Mouse (Mus musculus) gastrocnemius, adult 2 months (tissue): ENCODE measurements around the gene Anpep. TPM values are rescaled to one million over a fixed set of nuclear protein-coding genes. Genes with fewer than 3 reads are reported as not detected.
A peak's percentile ranks its signal among the peaks of the same experiment; 100 is the strongest.

Experiments
- DNase-seq: peaks from one replicate; pipeline ENCODE4 v3.0.0; 2022
- H3K27ac ChIP-seq: fragments of 200-600 bp; 2 replicates; pipeline ENCODE4 v1.8.1; 2022; ENCODE audit warnings: mild to moderate bottlenecking
- H3K4me3 ChIP-seq: fragments of 200-600 bp; 2 replicates; pipeline ENCODE4 v1.8.1; 2022; ENCODE audit warnings: mild to moderate bottlenecking, moderate library complexity
- CTCF ChIP-seq: fragments of 200-600 bp; IDR thresholded peaks from 2 replicates; pipeline ENCODE4 v1.8.1; 2022; ENCODE audit warnings: antibody characterized with exemption, mild to moderate bottlenecking, moderate library complexity
- intact Hi-C: fragments of 180-260 bp; cut with DNase I; formaldehyde crosslinking; loops from one replicate; pipeline ENCODE4 v1.15.1; 2025
- long read RNA-seq, 2 experiments: library from polyadenylated mRNA; stranded (forward); transcript quantifications; one replicate each; pipeline ENCODE4 v2.0.0; 2021
- total RNA-seq, 2 experiments: library from RNA; stranded (reverse); gene quantifications; 2 replicates each; pipeline ENCODE4 v1.2.3; 2021

Anpep gene
- 1 to 10 TPM; 4.1 to 7.2 TPM for total RNA-seq
- long read RNA-seq, experiment 1, partial matches to known transcripts: 0 of 4 reads
- long read RNA-seq, experiment 1, other reads (novel, unspliced or antisense): 0 of 4 reads
- long read RNA-seq, experiment 2, partial matches to known transcripts: 0 of 2 reads
- long read RNA-seq, experiment 2, other reads (novel, unspliced or antisense): 0 of 2 reads

- DNase-seq: no peak
- Histone ChIP-seq H3K27ac (no peak within 1 kb of the TSS), H3K4me3 (no peak within 1 kb of the TSS)
- intact Hi-C loops: no loop called here
- no peak for TF ChIP-seq CTCF
Observed at GRCm38 (mm10) chr7:79860811-79861210, at the start of gene Anpep. Anpep (minus strand) TSS chr7:79861059.

GRCm38 (mm10) chr7:79907356-79907755, 46.5 kb upstream of the Anpep start:
- Histone ChIP-seq H3K4me3 (no peak overlapping the region), H3K27ac (peak overlapping the region; percentile 10; the same call in 1 of the 2 replicates)
- intact Hi-C loops: no loop called here
- no peak for TF ChIP-seq CTCF
- no peak for DNase-seq

- no peak for TF ChIP-seq CTCF
- DNase-seq: no peak
- intact Hi-C loops: no loop called here
- H3K4me3 ChIP-seq: no peak overlapping the region
- H3K27ac ChIP-seq: peak overlapping the region; percentile 16; the same call in 1 of the 2 replicates
Observed at GRCm38 (mm10) chr7:79906914-79907313, 46.1 kb upstream of the Anpep start.

GRCm38 (mm10) chr7:79905193-79905592, 44.3 kb upstream of the Anpep start:
- Histone ChIP-seq H3K4me3 (no peak overlapping the region), H3K27ac (no peak overlapping the region)
- TF ChIP-seq CTCF: no peak
- no peak for DNase-seq
- intact Hi-C loops: no loop called here

GRCm38 (mm10) chr7:79903160-79903792, 42.4 kb upstream of the Anpep start:
- no peak for TF ChIP-seq CTCF
- DNase-seq: no peak
- intact Hi-C loops: no loop called here
- no peak overlapping the region for H3K4me3 ChIP-seq
- H3K27ac ChIP-seq: no peak overlapping the region

GRCm38 (mm10) chr7:79900753-79901152, 39.9 kb upstream of the Anpep start:
- Histone ChIP-seq H3K27ac (no peak overlapping the region), H3K4me3 (no peak overlapping the region)
- DNase-seq: no peak
- no peak for TF ChIP-seq CTCF
- intact Hi-C loops: no loop called here

- no peak overlapping the region for H3K27ac ChIP-seq
- intact Hi-C loops: no loop called here
- no peak for TF ChIP-seq CTCF
- no peak overlapping the region for H3K4me3 ChIP-seq
- no peak for DNase-seq
Observed at GRCm38 (mm10) chr7:79895225-79895624, 34.4 kb upstream of the Anpep start.

GRCm38 (mm10) chr7:79894790-79895189, 33.9 kb upstream of the Anpep start:
- no peak overlapping the region for H3K27ac ChIP-seq
- TF ChIP-seq CTCF: no peak
- intact Hi-C loops: no loop called here
- no peak overlapping the region for H3K4me3 ChIP-seq
- DNase-seq: no peak

- TF ChIP-seq CTCF: no peak
- intact Hi-C loops: no loop called here
- H3K4me3 ChIP-seq: no peak overlapping the region
- H3K27ac ChIP-seq: peak overlapping the region; percentile 40
- no peak for DNase-seq
Observed at GRCm38 (mm10) chr7:79892576-79893428, 31.9 kb upstream of the Anpep start.

GRCm38 (mm10) chr7:79890436-79891221, 29.8 kb upstream of the Anpep start:
- DNase-seq: no peak
- intact Hi-C loops: no loop called here

GRCm38 (mm10) chr7:79888603-79889002, 27.7 kb upstream of the Anpep start:
- H3K27ac ChIP-seq: no peak overlapping the region
- no peak for TF ChIP-seq CTCF
- no peak for DNase-seq
- intact Hi-C loops: no loop called here
- no peak overlapping the region for H3K4me3 ChIP-seq

More at GRCm38 (mm10) chr7:79890436-79891221, 29.8 kb upstream of the Anpep start:
- H3K27ac ChIP-seq: no peak overlapping the region; the same call in 1 of the 2 replicates
- H3K4me3 ChIP-seq: no peak overlapping the region
- TF ChIP-seq CTCF: no peak

- Histone ChIP-seq H3K27ac (no peak overlapping the region), H3K4me3 (no peak overlapping the region)
- intact Hi-C loops: no loop called here
Observed at GRCm38 (mm10) chr7:79883613-79884334, 22.9 kb upstream of the Anpep start.

More at GRCm38 (mm10) chr7:79883613-79884334, 22.9 kb upstream of the Anpep start:
- TF ChIP-seq CTCF: no peak
- DNase-seq: no peak
